Mouse (Mus musculus): ENCODE results near the gene Gm3252. TPM values are rescaled to one million over a fixed set of nuclear protein-coding genes. Genes with fewer than 3 reads are reported as not detected.
"Not testable (repeated sequence)": the region's sequence is repeated elsewhere in the genome, so short reads cannot be mapped to it uniquely, and the experiment has no call there.

Gm3252 gene
- 0.38 and 1.3 TPM in 2 replicates for polyA plus RNA-seq (2014; fragmentation: Nextera tagmentation; extraction: Ambion mirVana)

GRCm38 (mm10) chr14:4726038-4726880 lies at the start of gene Gm3252:
Gm3252 (plus strand) TSS chr14:4726775.
- H3K9ac ChIP-seq (ENCODE audit: low read length); H3K9me3 ChIP-seq (ENCODE audit: control insufficient read depth, low read length); H3K27me3 ChIP-seq (ENCODE audit: control insufficient read depth, insufficient read depth, low read length); ATAC-seq (ENCODE audit: insufficient number of reproducible peaks, insufficient read depth, low FRiP score, low read depth); H3K36me3 ChIP-seq (ENCODE audit: control insufficient read depth, insufficient read depth, low read length); H3K4me1 ChIP-seq (ENCODE audit: control insufficient read depth in 2 of 2, insufficient read depth in 2 of 2, low read length in 2 of 2); H3K27ac ChIP-seq (replicated peaks in 1 of 2; ENCODE audit: control insufficient read depth in 1 of 2, insufficient read depth in 1 of 2, low read depth in 2 of 2, low read length in 2 of 2): not testable (repeated sequence)
- H3K4me2 ChIP-seq (ENCODE audit: low read length), result peak within 1 kb of the TSS; percentile 44
- 8% methylated on average over 3 of the region's 47 CpGs for WGBS
- peak within 1 kb of the TSS; percentile 18 to 20; a peak in 3 of 4 replicates for H3K4me3 ChIP-seq (ENCODE audit: control insufficient read depth in 1 of 2, insufficient read depth in 1 of 2, low read depth in 1 of 2, low read length in 2 of 2)

- H3K36me3 ChIP-seq (ENCODE audit: control insufficient read depth, insufficient read depth, low read length); H3K9me3 ChIP-seq (ENCODE audit: control insufficient read depth, low read length); H3K27me3 ChIP-seq (ENCODE audit: control insufficient read depth, insufficient read depth, low read length); H3K27ac ChIP-seq (replicated peaks in 1 of 2; ENCODE audit: control insufficient read depth in 1 of 2, insufficient read depth in 1 of 2, low read depth in 2 of 2, low read length in 2 of 2); H3K4me2 ChIP-seq (ENCODE audit: low read length); H3K4me3 ChIP-seq (ENCODE audit: control insufficient read depth in 1 of 2, insufficient read depth in 1 of 2, low read depth in 1 of 2, low read length in 2 of 2); H3K4me1 ChIP-seq (ENCODE audit: control insufficient read depth in 2 of 2, insufficient read depth in 2 of 2, low read length in 2 of 2); H3K9ac ChIP-seq (ENCODE audit: low read length); ATAC-seq (ENCODE audit: insufficient number of reproducible peaks, insufficient read depth, low FRiP score, low read depth): not testable (repeated sequence)
- WGBS, result 79% methylated on average over 1 of the region's 2 CpGs
Measured at GRCm38 (mm10) chr14:4708938-4709337, 17.6 kb upstream of the Gm3252 start, which contains the start of gene Gm7876. Gm7876 (plus strand) TSS chr14:4709238.

DNA sequence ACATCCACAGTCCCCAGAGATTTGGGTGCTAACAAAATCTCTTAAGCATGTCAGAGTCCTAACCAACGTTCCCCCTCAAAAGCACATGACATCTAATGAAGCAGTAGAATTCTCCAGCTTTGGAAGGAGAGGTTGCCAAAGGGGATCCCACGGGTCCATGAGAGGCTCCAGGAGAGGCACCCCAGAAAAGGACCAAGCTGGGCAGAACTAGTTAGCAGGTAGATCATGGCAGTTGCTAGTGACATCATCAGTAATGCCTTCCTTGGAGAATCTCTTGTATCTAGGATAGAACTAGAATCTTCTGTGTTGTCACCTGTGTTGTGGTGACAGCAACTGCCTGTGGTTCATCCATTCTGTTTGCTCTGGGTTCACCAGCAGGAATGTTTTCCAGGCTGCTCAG lies 49.5 kb downstream of the Gm3252 start, which contains the start of gene Gm9602:
Gm9602 (plus strand) TSS at position 301 of the 400 bp plus-strand sequence.
- not testable (repeated sequence) for H3K9ac ChIP-seq (ENCODE audit: low read length); H3K36me3 ChIP-seq (ENCODE audit: control insufficient read depth, insufficient read depth, low read length); ATAC-seq (ENCODE audit: insufficient number of reproducible peaks, insufficient read depth, low FRiP score, low read depth); H3K4me3 ChIP-seq (ENCODE audit: control insufficient read depth in 1 of 2, insufficient read depth in 1 of 2, low read depth in 1 of 2, low read length in 2 of 2); H3K27ac ChIP-seq (replicated peaks in 1 of 2; ENCODE audit: control insufficient read depth in 1 of 2, insufficient read depth in 1 of 2, low read depth in 2 of 2, low read length in 2 of 2); H3K4me1 ChIP-seq (ENCODE audit: control insufficient read depth in 2 of 2, insufficient read depth in 2 of 2, low read length in 2 of 2); H3K4me2 ChIP-seq (ENCODE audit: low read length); H3K27me3 ChIP-seq (ENCODE audit: control insufficient read depth, insufficient read depth, low read length); H3K9me3 ChIP-seq (ENCODE audit: control insufficient read depth, low read length)
- no CpG with 5 or more reads among the region's 2 CpGs for WGBS

Other genes with a start within 250 kb of the Gm3252 start
- not detected in 2 replicates for gene Gm3182, start 245.0 kb upstream of the Gm3252 start, polyA plus RNA-seq (2014; fragmentation: Nextera tagmentation; extraction: Ambion mirVana)
- not detected in 2 replicates for gene Gm3047, start 171.4 kb upstream of the Gm3252 start, polyA plus RNA-seq (2014; fragmentation: Nextera tagmentation; extraction: Ambion mirVana)
- gene Gm8159, start 94.4 kb upstream of the Gm3252 start, polyA plus RNA-seq (2014; fragmentation: Nextera tagmentation; extraction: Ambion mirVana), result 0.14 TPM in 1 of 2 replicates, not detected in the other
- gene Gm3239, start 62.6 kb upstream of the Gm3252 start, polyA plus RNA-seq (2014; fragmentation: Nextera tagmentation; extraction: Ambion mirVana), result 0.15 TPM in 1 of 2 replicates, not detected in the other
- gene Gm7876, start 17.5 kb upstream of the Gm3252 start, polyA plus RNA-seq (2014; fragmentation: Nextera tagmentation; extraction: Ambion mirVana), result not detected in 2 replicates
- 0.11 TPM in 1 of 2 replicates, not detected in the other for gene Gm9602, start 49.6 kb downstream of the Gm3252 start, polyA plus RNA-seq (2014; fragmentation: Nextera tagmentation; extraction: Ambion mirVana)
- gene Gm3269, start 111.3 kb downstream of the Gm3252 start, polyA plus RNA-seq (2014; fragmentation: Nextera tagmentation; extraction: Ambion mirVana), result not detected in 2 replicates
- 0.81 and 2.6 TPM in 2 replicates for gene Gm3264, start 128.8 kb downstream of the Gm3252 start, polyA plus RNA-seq (2014; fragmentation: Nextera tagmentation; extraction: Ambion mirVana)
- gene Gm3278, start 165.6 kb downstream of the Gm3252 start, polyA plus RNA-seq (2014; fragmentation: Nextera tagmentation; extraction: Ambion mirVana), result 0.20 TPM in 1 of 2 replicates, not detected in the other